Mouse (Mus musculus) kidney, postnatal 0 days (tissue): ENCODE results near the gene Tcea3. TPM values are rescaled to one million over a fixed set of nuclear protein-coding genes. Genes with fewer than 3 reads are reported as not detected.

ENCODE experiments used
- ATAC-seq: fragments of 200-750 bp; cut with Nextera tagmentation; replicated peaks from 2 replicates; pipeline ENCODE4 v1.8.0; 2017; ENCODE audit warnings: low read depth, moderate number of reproducible peaks, moderate TSS enrichment, moderate library complexity; ENCODE audit not compliant: low FRiP score
- DNase-seq: peaks from one replicate; pipeline ENCODE4 v3.0.0-alpha.2; 2016; ENCODE audit warnings: low spot score
- H3K27ac ChIP-seq: fragments of 300-500 bp; sonication (generic); 2 replicates; pipeline ENCODE4 v1.5.1; 2014; ENCODE audit warnings: mild to moderate bottlenecking
- H3K27me3 ChIP-seq: fragments of 300-500 bp; sonication (generic); 2 replicates; pipeline ENCODE4 v1.6.1; 2014; ENCODE audit warnings: low read length, mixed read lengths; ENCODE audit not compliant: insufficient read depth
- H3K36me3 ChIP-seq: fragments of 300-500 bp; sonication (generic); 2 replicates; pipeline ENCODE4 v1.6.1; 2014; ENCODE audit warnings: low read length, mixed read lengths; ENCODE audit not compliant: insufficient read depth
- H3K4me1 ChIP-seq: fragments of 300-500 bp; sonication (generic); replicated peaks from 2 replicates; pipeline ENCODE4 v1.6.1; 2014; ENCODE audit warnings: antibody characterized with exemption, low read length, mixed read lengths; ENCODE audit not compliant: insufficient read depth
- H3K4me2 ChIP-seq: fragments of 300-500 bp; sonication (generic); 2 replicates; pipeline ENCODE4 v1.6.1; 2014; ENCODE audit warnings: mild to moderate bottlenecking, low read length, moderate library complexity, mixed read lengths
- H3K4me3 ChIP-seq: fragments of 300-500 bp; sonication (generic); replicated peaks from 2 replicates; pipeline ENCODE4 v1.5.1; 2014; ENCODE audit warnings: low read depth, low read length
- H3K9ac ChIP-seq: fragments of 300-500 bp; sonication (generic); 2 replicates; pipeline ENCODE4 v1.6.1; 2014; ENCODE audit warnings: low read depth, low read length
- H3K9me3 ChIP-seq: fragments of 300-500 bp; sonication (generic); replicated peaks from 2 replicates; pipeline ENCODE4 v1.6.1; 2016; ENCODE audit warnings: low read length, inconsistent platforms, mixed read lengths
- CTCF ChIP-seq: IDR thresholded peaks from 2 replicates; pipeline ENCODE4 v1.5.1; 2016; ENCODE audit warnings: antibody characterized with exemption, low read depth, mild to moderate bottlenecking, moderate library complexity
- WGBS: fragments of 180-500 bp; shearing (Covaris S2); extraction: QIAGEN DNeasy Blood & Tissue Kit; methylation state at CpG from one replicate; pipeline ENCODE4 v1.1.7; 2014; 5-methylcytosine and 5-hydroxymethylcytosine counted together
- polyA plus RNA-seq: library from polyadenylated mRNA; unstranded; fragments of >200 nt; fragmentation: Nextera tagmentation; extraction: Ambion mirVana; gene quantifications from 2 replicates; pipeline ENCODE4 v1.2.1, GENCODE M21; 2015

The Tcea3 gene
- polyA plus RNA-seq, 1 experiment from 2014 or later: 11.2 TPM

DNA sequence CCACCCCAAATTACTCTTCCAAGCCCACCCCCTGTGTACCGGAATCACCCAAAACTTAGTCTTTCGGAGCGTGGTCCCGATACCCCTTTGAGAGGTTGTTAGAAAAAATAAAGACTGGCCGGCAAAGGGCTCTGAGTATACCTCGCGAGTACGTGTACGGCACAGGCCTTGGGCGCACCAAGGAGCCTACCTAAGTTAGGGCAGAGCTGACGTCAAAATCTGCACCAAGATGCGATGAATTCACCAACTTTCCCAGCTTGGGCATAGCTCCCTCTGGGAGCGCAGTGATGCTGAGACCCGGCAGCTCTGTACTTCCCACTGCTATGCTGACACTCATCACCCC is 172 bp upstream of the Tcea3 start:
- WGBS: 2% methylated on average over 14 of the region's 14 CpGs
- Histone ChIP-seq H3K4me1 (peaks cover 13% of the 10 kb centered on the region), H3K36me3 (no peaks in the 10 kb centered on the region), H3K27me3 (peaks cover 22% of the 10 kb centered on the region; the same call in 1 of the 2 replicates), H3K9me3 (no peaks in the 10 kb centered on the region), H3K4me3 (peak overlapping the region; percentile 43), H3K4me2 (peak overlapping the region; percentile 79), H3K27ac (no peak overlapping the region), H3K9ac (peak overlapping the region; percentile 46)
- TF ChIP-seq CTCF: no peak
- DNase-seq: no peak
- 0 out of 2 replicates have a peak, but pooled peaks have one; percentile 6 for ATAC-seq

GRCm38 (mm10) chr4:136248464-136249331 is 1.2 kb downstream of the Tcea3 start:
- no peak for TF ChIP-seq CTCF
- Histone ChIP-seq H3K27me3 (peaks cover 22% of the 10 kb centered on the region; the same call in 1 of the 2 replicates), H3K4me1 (peaks cover 13% of the 10 kb centered on the region), H3K36me3 (no peaks in the 10 kb centered on the region), H3K4me3 (peak overlapping the region; percentile 43), H3K27ac (no peak overlapping the region), H3K9me3 (no peaks in the 10 kb centered on the region), H3K9ac (peak overlapping the region; percentile 46), H3K4me2 (peak overlapping the region; percentile 79)
- ATAC-seq (0 out of 2 replicates have a peak, but pooled peaks have one; percentile 33), DNase-seq (no peak)
- 1% methylated on average over 35 of the region's 37 CpGs for WGBS

- no peak overlapping the region for H3K9ac ChIP-seq
- no peak overlapping the region for H3K27ac ChIP-seq
- H3K4me2 ChIP-seq: peak overlapping the region; percentile 79
- H3K9me3 ChIP-seq: no peaks in the 10 kb centered on the region
- 9% methylated on average over 11 of the region's 11 CpGs for WGBS
- H3K36me3 ChIP-seq: no peaks in the 10 kb centered on the region
- peaks cover 13% of the 10 kb centered on the region for H3K4me1 ChIP-seq
- DNase-seq (no peak), ATAC-seq (no peak)
- H3K4me3 ChIP-seq: no peak overlapping the region
- no peak for TF ChIP-seq CTCF
- peaks cover 22% of the 10 kb centered on the region; the same call in 1 of the 2 replicates for H3K27me3 ChIP-seq
These were observed 1.8 kb downstream of the Tcea3 start for GRCm38 (mm10) chr4:136249332-136249647.

GRCm38 (mm10) chr4:136249780-136250179 is 2.3 kb downstream of the Tcea3 start:
- H3K27me3 ChIP-seq: peaks cover 22% of the 10 kb centered on the region; the same call in 1 of the 2 replicates
- no peak overlapping the region for H3K9ac ChIP-seq
- no peaks in the 10 kb centered on the region for H3K36me3 ChIP-seq
- TF ChIP-seq CTCF: no peak
- 36% methylated on average over 9 of the region's 9 CpGs for WGBS
- no peak overlapping the region for H3K27ac ChIP-seq
- H3K4me1 ChIP-seq: peaks cover 13% of the 10 kb centered on the region
- no peak; the same call in 1 of the 2 replicates for ATAC-seq
- no peak overlapping the region for H3K4me2 ChIP-seq
- H3K4me3 ChIP-seq: no peak overlapping the region
- H3K9me3 ChIP-seq: no peaks in the 10 kb centered on the region
- DNase-seq: no peak

GRCm38 (mm10) chr4:136255919-136256318 is 8.4 kb downstream of the Tcea3 start:
- 31% methylated on average over 6 of the region's 6 CpGs for WGBS
- Histone ChIP-seq H3K4me2 (no peak overlapping the region), H3K9ac (no peak overlapping the region), H3K4me3 (no peak overlapping the region), H3K36me3 (no peaks in the 10 kb centered on the region), H3K9me3 (no peaks in the 10 kb centered on the region), H3K4me1 (no peaks in the 10 kb centered on the region), H3K27ac (no peak overlapping the region), H3K27me3 (no peaks in the 10 kb centered on the region)
- TF ChIP-seq CTCF: no peak
- no peak for ATAC-seq
- DNase-seq: no peak

- WGBS: 64% methylated on average over 10 of the region's 10 CpGs
- H3K4me3 ChIP-seq: no peak overlapping the region
- ATAC-seq (no peak), DNase-seq (no peak)
- H3K27ac ChIP-seq: no peak overlapping the region
- no peaks in the 10 kb centered on the region for H3K36me3 ChIP-seq
- H3K9me3 ChIP-seq: no peaks in the 10 kb centered on the region
- H3K4me1 ChIP-seq: no peaks in the 10 kb centered on the region
- H3K4me2 ChIP-seq: no peak overlapping the region
- TF ChIP-seq CTCF: no peak
- no peaks in the 10 kb centered on the region for H3K27me3 ChIP-seq
- H3K9ac ChIP-seq: no peak overlapping the region
These were observed 9.2 kb downstream of the Tcea3 start for GRCm38 (mm10) chr4:136256696-136257095.
